Mouse (Mus musculus): ENCODE measurements around the gene Cdh23.

- no peak for TF ChIP-seq TCF3 (IDR thresholded peaks at IDR 0.05; ENCODE audit: insufficient read length, low read depth)
- no peak for TF ChIP-seq POLR2A (IDR thresholded peaks at IDR 0.05; ENCODE audit: insufficient read length, low read depth)
- TF ChIP-seq MYOG (IDR thresholded peaks at IDR 0.05; ENCODE audit: control insufficient read depth in 1 of 3, insufficient read depth in 1 of 3, insufficient read length in 2 of 3, low read depth in 2 of 3) = no peak
- TF ChIP-seq MAX (IDR thresholded peaks at IDR 0.05; ENCODE audit: low read depth) = no peak
- no peak for TF ChIP-seq E2F4 (IDR thresholded peaks at IDR 0.05; ENCODE audit: insufficient read depth)
- TF ChIP-seq REST (IDR thresholded peaks at IDR 0.05; ENCODE audit: insufficient read depth, insufficient read length) = no peak
- no peak for TF ChIP-seq MYOD1 (IDR thresholded peaks at IDR 0.05; ENCODE audit: control insufficient read depth in 1 of 3, insufficient read length in 2 of 3, low read depth in 2 of 3)
- no peak for TF ChIP-seq TCF12 (IDR thresholded peaks at IDR 0.05; ENCODE audit: insufficient read depth, poor library complexity, severe bottlenecking)
- TF ChIP-seq POLR2AphosphoS2 (IDR thresholded peaks at IDR 0.05; ENCODE audit: insufficient read length, low read depth) = no peak
- no peak for TF ChIP-seq USF1 (IDR thresholded peaks at IDR 0.05; ENCODE audit: low read depth)
- TF ChIP-seq CEBPB (IDR thresholded peaks at IDR 0.05; ENCODE audit: insufficient read depth, poor library complexity, severe bottlenecking) = no peak
Measured at GRCm38 (mm10) chr10:60405460-60406177, 290.7 kb downstream of the Cdh23 start.

All from myocyte (in vitro differentiated cells).